Mouse (Mus musculus) liver, postnatal 0 days (tissue): ENCODE measurements around the gene Fabp1.

ENCODE experiments used
- CTCF ChIP-seq: sonication (generic); IDR thresholded peaks from 2 replicates; pipeline ENCODE4 v1.5.1; 2016; ENCODE audit warnings: antibody characterized with exemption, low read depth
- EP300 ChIP-seq: IDR thresholded peaks from 2 replicates; pipeline ENCODE4 v1.6.1; 2016; ENCODE audit warnings: antibody characterized with exemption, low read depth, mild to moderate bottlenecking

- no peak for TF ChIP-seq CTCF
- TF ChIP-seq EP300: no peak
Observed at GRCm38 (mm10) chr6:71249615-71250014, 50.0 kb downstream of the Fabp1 start.
